Mouse (Mus musculus) heart, adult 9 months (tissue): ENCODE measurements around the gene Muc1.
"Not testable (repeated sequence)": the region's sequence is repeated elsewhere in the genome, so short reads cannot be mapped to it uniquely, and the experiment has no call there.

ENCODE experiments used
- DNase-seq, 2 experiments: peaks; one replicate each; pipeline ENCODE4 v3.0.0; 2022; ENCODE audit warnings: low spot score in 2 of 2

The Muc1 gene

GRCm38 (mm10) chr3:89209731-89210130, 19.1 kb upstream of the Muc1 start:
- DNase-seq = no peak

- DNase-seq = no peak
Measured at GRCm38 (mm10) chr3:89210162-89210561, 18.7 kb upstream of the Muc1 start.

GRCm38 (mm10) chr3:89210731-89211130, 18.1 kb upstream of the Muc1 start:
- DNase-seq = no peak

- peak; percentile 94 to 96 for DNase-seq
Measured at GRCm38 (mm10) chr3:89213803-89214530, 14.9 kb upstream of the Muc1 start.

GRCm38 (mm10) chr3:89214681-89215411, 14.0 kb upstream of the Muc1 start, which contains the start of gene Thbs3:
Gene Thbs3 (plus strand): TSS chr3:89215180.
- peak in 1 of 2 experiments; percentile 28 for DNase-seq

GRCm38 (mm10) chr3:89215853-89216252, 13.0 kb upstream of the Muc1 start:
- DNase-seq = peak; percentile 71 to 81

GRCm38 (mm10) chr3:89216407-89216806, 12.4 kb upstream of the Muc1 start:
- DNase-seq = not testable (repeated sequence)

GRCm38 (mm10) chr3:89218271-89218670, 10.6 kb upstream of the Muc1 start:
- no peak for DNase-seq

GRCm38 (mm10) chr3:89219546-89219945, 9.3 kb upstream of the Muc1 start:
- DNase-seq = no peak

- no peak for DNase-seq
Measured at GRCm38 (mm10) chr3:89221167-89221566, 7.7 kb upstream of the Muc1 start.

GRCm38 (mm10) chr3:89224796-89225195, 4.1 kb upstream of the Muc1 start:
- no peak for DNase-seq

- no peak for DNase-seq
Measured at GRCm38 (mm10) chr3:89225321-89225815, 3.5 kb upstream of the Muc1 start.

- no peak for DNase-seq
Measured at GRCm38 (mm10) chr3:89225918-89226317, 2.9 kb upstream of the Muc1 start.

GRCm38 (mm10) chr3:89226361-89226760, 2.5 kb upstream of the Muc1 start:
- DNase-seq = no peak

GRCm38 (mm10) chr3:89226900-89227299, 2.0 kb upstream of the Muc1 start, which contains the start of gene Mtx1:
Gene Mtx1 (minus strand): TSS chr3:89227088.
- no peak for DNase-seq

- DNase-seq = peak; percentile 84
Measured at GRCm38 (mm10) chr3:89227307-89228179, 1.3 kb upstream of the Muc1 start.

- DNase-seq = peak; percentile 87 to 90
Measured at GRCm38 (mm10) chr3:89228180-89228549, 692 bp upstream of the Muc1 start.

- no peak for DNase-seq
Measured at GRCm38 (mm10) chr3:89229276-89229675, 419 bp downstream of the Muc1 start.

- DNase-seq = no peak
Measured at GRCm38 (mm10) chr3:89230561-89230960, 1.7 kb downstream of the Muc1 start.

GRCm38 (mm10) chr3:89231345-89231744, 2.5 kb downstream of the Muc1 start:
- DNase-seq = no peak

GRCm38 (mm10) chr3:89231772-89232275, 3.0 kb downstream of the Muc1 start:
- no peak for DNase-seq

GRCm38 (mm10) chr3:89232614-89233013, 3.8 kb downstream of the Muc1 start:
- DNase-seq = no peak
